Mouse (Mus musculus) forebrain, embryonic 14.5 days (tissue): ENCODE measurements around the gene Ugt1a8. TPM values are rescaled to one million over a fixed set of nuclear protein-coding genes. Genes with fewer than 3 reads are reported as not detected.
"Not testable (repeated sequence)": the region's sequence is repeated elsewhere in the genome, so short reads cannot be mapped to it uniquely, and the experiment has no call there.

Experiments
- ATAC-seq: fragments of 200-750 bp; cut with Nextera tagmentation; 2 replicates; pipeline ENCODE4 v1.8.0; 2017; ENCODE audit warnings: mild to moderate bottlenecking, moderate library complexity
- DNase-seq: peaks from one replicate; pipeline ENCODE4 v3.0.0-alpha.2; 2015; ENCODE audit warnings: low spot score
- H3K27ac ChIP-seq: fragments of 300-500 bp; sonication (generic); 2 replicates; pipeline ENCODE4 v1.5.1; 2014; ENCODE audit warnings: low read depth, mild to moderate bottlenecking, control low read depth, low read length, moderate library complexity
- H3K27me3 ChIP-seq: fragments of 300-500 bp; sonication (generic); replicated peaks from 2 replicates; pipeline ENCODE4 v1.6.1; 2014; ENCODE audit warnings: low read length, control low read depth, mixed read lengths; ENCODE audit not compliant: control insufficient read depth, insufficient read depth
- H3K36me3 ChIP-seq: fragments of 300-500 bp; sonication (generic); 2 replicates; pipeline ENCODE4 v1.6.1; 2014; ENCODE audit warnings: low read length, control low read depth; ENCODE audit not compliant: control insufficient read depth, insufficient read depth
- H3K4me1 ChIP-seq: fragments of 300-500 bp; sonication (generic); 2 replicates; pipeline ENCODE4 v1.6.1; 2014; ENCODE audit warnings: antibody characterized with exemption, low read length, control low read depth; ENCODE audit not compliant: control insufficient read depth, insufficient read depth
- H3K4me2 ChIP-seq: fragments of 300-500 bp; sonication (generic); 2 replicates; pipeline ENCODE4 v1.6.1; 2014; ENCODE audit warnings: mild to moderate bottlenecking, control low read depth, low read length
- H3K4me3 ChIP-seq: fragments of 300-500 bp; sonication (generic); 2 replicates; pipeline ENCODE4 v1.5.1; 2014; ENCODE audit warnings: low read depth, low read length, control low read depth
- H3K9ac ChIP-seq: fragments of 300-500 bp; sonication (generic); 2 replicates; pipeline ENCODE4 v1.6.1; 2014; ENCODE audit warnings: mild to moderate bottlenecking, low read length, control low read depth, moderate library complexity
- H3K9me3 ChIP-seq: fragments of 300-500 bp; sonication (generic); replicated peaks from 2 replicates; pipeline ENCODE4 v1.6.1; 2016; ENCODE audit warnings: low read length, control low read depth, mixed read lengths; ENCODE audit not compliant: control insufficient read depth
- WGBS: fragments of 180-500 bp; shearing (Covaris S2); extraction: QIAGEN DNeasy Blood & Tissue Kit; methylation state at CpG from one replicate; pipeline ENCODE4 v1.1.7; 2014; 5-methylcytosine and 5-hydroxymethylcytosine counted together
- polyA plus RNA-seq: library from polyadenylated mRNA; unstranded; fragments of >200 nt; fragmentation: Nextera tagmentation; extraction: Ambion mirVana; gene quantifications from 2 replicates; pipeline ENCODE4 v1.2.1, GENCODE M21; 2014

Ugt1a8 gene
- polyA plus RNA-seq, result not detected in 2 replicates

- Histone ChIP-seq H3K4me1 (no peaks in the 10 kb centered on the region), H3K4me2 (no peak within 1 kb of the TSS), H3K27me3 (no peaks in the 10 kb centered on the region), H3K36me3 (no peaks in the 10 kb centered on the region), H3K9me3 (no peaks in the 10 kb centered on the region), H3K9ac (no peak within 1 kb of the TSS), H3K4me3 (no peak within 1 kb of the TSS), H3K27ac (no peak within 1 kb of the TSS)
- DNase-seq (no peak), ATAC-seq (no peak)
- 86% methylated on average over 3 of the region's 3 CpGs for WGBS
Observed at GRCm38 (mm10) chr1:88087513-88087912, at the start of gene Ugt1a8. TSS of gene Ugt1a8 (plus strand) at chr1:88087813.

GRCm38 (mm10) chr1:88043044-88043443 lies 44.6 kb upstream of the Ugt1a8 start:
- H3K4me1 ChIP-seq, H3K9ac ChIP-seq, DNase-seq, ATAC-seq, H3K4me3 ChIP-seq, H3K36me3 ChIP-seq, H3K27ac ChIP-seq, H3K4me2 ChIP-seq, H3K9me3 ChIP-seq, H3K27me3 ChIP-seq: not testable (repeated sequence)
- WGBS, result 30% methylated on average over 1 of the region's 2 CpGs

GRCm38 (mm10) chr1:88044832-88045437 lies 42.7 kb upstream of the Ugt1a8 start:
- not testable (repeated sequence) for H3K36me3 ChIP-seq, H3K27me3 ChIP-seq, DNase-seq, H3K9ac ChIP-seq, H3K9me3 ChIP-seq, H3K27ac ChIP-seq, ATAC-seq, H3K4me2 ChIP-seq, H3K4me1 ChIP-seq, H3K4me3 ChIP-seq
- 79% methylated on average over 3 of the region's 5 CpGs for WGBS

- not testable (repeated sequence) for H3K4me3 ChIP-seq, H3K36me3 ChIP-seq, H3K4me2 ChIP-seq, H3K27ac ChIP-seq, H3K9me3 ChIP-seq, DNase-seq, ATAC-seq, H3K9ac ChIP-seq, H3K27me3 ChIP-seq, H3K4me1 ChIP-seq
- 82% methylated on average over 2 of the region's 2 CpGs for WGBS
Observed at GRCm38 (mm10) chr1:88047408-88047807, 40.2 kb upstream of the Ugt1a8 start.

GRCm38 (mm10) chr1:88055088-88055487 lies 32.5 kb upstream of the Ugt1a8 start, which contains the start of gene Ugt1a10:
TSS of gene Ugt1a10 (plus strand) at chr1:88055388.
- no peak for ATAC-seq
- WGBS, result 83% methylated on average over 1 of the region's 1 CpGs
- Histone ChIP-seq H3K4me3 (no peak within 1 kb of the TSS), H3K4me2 (no peak within 1 kb of the TSS), H3K27ac (no peak within 1 kb of the TSS), H3K9ac (no peak within 1 kb of the TSS), H3K4me1 (no peaks in the 10 kb centered on the region), H3K27me3 (no peaks in the 10 kb centered on the region), H3K36me3 (no peaks in the 10 kb centered on the region), H3K9me3 (no peaks in the 10 kb centered on the region)
- DNase-seq, result no peak

- not testable (repeated sequence) for H3K9me3 ChIP-seq, H3K36me3 ChIP-seq, ATAC-seq, H3K27me3 ChIP-seq, H3K4me2 ChIP-seq, H3K4me1 ChIP-seq, H3K27ac ChIP-seq, H3K9ac ChIP-seq, DNase-seq, H3K4me3 ChIP-seq
- 25% methylated on average over 1 of the region's 2 CpGs for WGBS
Observed at GRCm38 (mm10) chr1:88066472-88067102, 21.0 kb upstream of the Ugt1a8 start.

GRCm38 (mm10) chr1:88070495-88070894 lies 17.1 kb upstream of the Ugt1a8 start, which contains the start of gene Ugt1a9:
TSS of gene Ugt1a9 (plus strand) at chr1:88070800.
- WGBS, result 87% methylated on average over 2 of the region's 2 CpGs
- no peak within 1 kb of the TSS for H3K9ac ChIP-seq
- no peaks in the 10 kb centered on the region for H3K4me1 ChIP-seq
- no peaks in the 10 kb centered on the region for H3K9me3 ChIP-seq
- H3K4me3 ChIP-seq, result no peak within 1 kb of the TSS
- no peak for DNase-seq
- ATAC-seq, result no peak
- H3K4me2 ChIP-seq, result no peak within 1 kb of the TSS
- H3K27ac ChIP-seq, result no peak within 1 kb of the TSS
- no peaks in the 10 kb centered on the region for H3K36me3 ChIP-seq
- no peaks in the 10 kb centered on the region for H3K27me3 ChIP-seq

- DNase-seq (no peak), ATAC-seq (no peak)
- H3K27me3 ChIP-seq, result no peaks in the 10 kb centered on the region
- 80% methylated on average over 4 of the region's 4 CpGs for WGBS
- H3K4me1 ChIP-seq, result no peaks in the 10 kb centered on the region
- H3K9me3 ChIP-seq, result no peaks in the 10 kb centered on the region
- H3K4me2 ChIP-seq, result no peak overlapping the region
- H3K36me3 ChIP-seq, result no peaks in the 10 kb centered on the region
- no peak overlapping the region for H3K4me3 ChIP-seq
- no peak overlapping the region for H3K9ac ChIP-seq
- H3K27ac ChIP-seq, result no peak overlapping the region
Observed at GRCm38 (mm10) chr1:88070902-88071301, 16.7 kb upstream of the Ugt1a8 start.

GRCm38 (mm10) chr1:88074471-88074870 lies 13.1 kb upstream of the Ugt1a8 start:
- no peak overlapping the region for H3K4me2 ChIP-seq
- no peaks in the 10 kb centered on the region for H3K4me1 ChIP-seq
- H3K9me3 ChIP-seq, result no peaks in the 10 kb centered on the region
- DNase-seq, result no peak
- ATAC-seq, result no peak
- H3K9ac ChIP-seq, result no peak overlapping the region
- H3K27me3 ChIP-seq, result no peaks in the 10 kb centered on the region
- H3K27ac ChIP-seq, result no peak overlapping the region
- WGBS, result 94% methylated on average over 2 of the region's 2 CpGs
- H3K4me3 ChIP-seq, result no peak overlapping the region
- H3K36me3 ChIP-seq, result no peaks in the 10 kb centered on the region
